Mouse (Mus musculus) cerebellum, adult 2 months (tissue): Measurements from ENCODE around the gene Tmem178b. TPM values are rescaled to one million over a fixed set of nuclear protein-coding genes. Genes with fewer than 3 reads are reported as not detected.

Experiments
- DNase-seq, 2 experiments: peaks; one replicate each; pipeline ENCODE4 v3.0.0; 2021
- H3K27ac ChIP-seq: fragments of 200-500 bp; 2 replicates; pipeline ENCODE4 v1.5.1; 2012; ENCODE audit warnings: low read length, control low read depth, inconsistent platforms; ENCODE audit not compliant: insufficient read depth
- H3K27me3 ChIP-seq: fragments of 200-500 bp; 2 replicates; pipeline ENCODE4 v1.6.1; 2012; ENCODE audit warnings: inconsistent platforms, mild to moderate bottlenecking, low read length, moderate library complexity; ENCODE audit not compliant: control insufficient read depth, insufficient read depth
- H3K4me1 ChIP-seq: fragments of 200-500 bp; 2 replicates; pipeline ENCODE4 v1.6.1; 2011; ENCODE audit warnings: low read length; ENCODE audit not compliant: control insufficient read depth, insufficient read depth
- H3K4me3 ChIP-seq: fragments of 200-500 bp; replicated peaks from 2 replicates; pipeline ENCODE3; 2011; ENCODE audit warnings: mild to moderate bottlenecking, low read depth, low read length, control low read depth; ENCODE audit not compliant: insufficient read depth
- CTCF ChIP-seq: fragments of 200-500 bp; IDR thresholded peaks from 2 replicates; pipeline ENCODE4 v1.5.1; 2011; ENCODE audit warnings: low read depth, mild to moderate bottlenecking, control low read depth, low read length, moderate library complexity, borderline replicate concordance; ENCODE audit not compliant: insufficient read depth
- POLR2A ChIP-seq: fragments of 200-500 bp; IDR thresholded peaks from 2 replicates; pipeline ENCODE4 v1.6.1; 2011; ENCODE audit warnings: low read length, control low read depth, borderline replicate concordance; ENCODE audit not compliant: insufficient read depth
- WGBS: fragments of 180-500 bp; shearing (Covaris S2); methylation state at CpG from one replicate; pipeline ENCODE4 v1.1.7; 2018; 5-methylcytosine and 5-hydroxymethylcytosine counted together
- polyA plus RNA-seq: library from polyadenylated mRNA; depleted of rRNA; stranded (reverse); fragments of >200 nt; gene quantifications from 2 replicates; pipeline ENCODE4 v1.2.3, GENCODE M21; 2012

Gene Tmem178b
- polyA plus RNA-seq, 1 experiment = 72.3 TPM

DNA sequence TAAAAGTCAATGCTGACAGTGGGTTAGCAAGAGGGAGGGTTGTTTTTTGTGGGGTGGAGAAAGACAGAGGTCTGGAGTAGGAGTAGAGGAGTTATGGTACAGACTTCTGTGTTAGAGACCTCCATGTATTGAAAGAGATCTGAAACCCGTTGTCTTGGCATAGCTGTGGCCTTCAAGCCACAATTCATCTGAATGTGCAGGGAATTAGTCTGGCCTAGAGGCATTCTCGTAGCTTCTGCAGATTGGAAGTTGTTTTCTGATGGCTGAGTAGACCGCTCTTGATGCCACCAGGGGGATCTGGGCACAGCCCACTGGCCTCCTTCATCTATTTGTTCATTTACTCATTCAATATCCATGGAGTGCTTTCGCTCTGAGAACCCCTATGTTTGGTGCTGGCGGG is 138.0 kb downstream of the Tmem178b start:
- H3K4me1 ChIP-seq = peaks cover 16% of the 10 kb centered on the region
- no peak overlapping the region for H3K27ac ChIP-seq
- TF ChIP-seq POLR2A (no peak), CTCF (no peak)
- no peak overlapping the region for H3K4me3 ChIP-seq
- no peak for DNase-seq
- H3K27me3 ChIP-seq = no peaks in the 10 kb centered on the region; the same call in 1 of the 2 replicates
- 95% methylated on average over 5 of the region's 5 CpGs for WGBS

DNA sequence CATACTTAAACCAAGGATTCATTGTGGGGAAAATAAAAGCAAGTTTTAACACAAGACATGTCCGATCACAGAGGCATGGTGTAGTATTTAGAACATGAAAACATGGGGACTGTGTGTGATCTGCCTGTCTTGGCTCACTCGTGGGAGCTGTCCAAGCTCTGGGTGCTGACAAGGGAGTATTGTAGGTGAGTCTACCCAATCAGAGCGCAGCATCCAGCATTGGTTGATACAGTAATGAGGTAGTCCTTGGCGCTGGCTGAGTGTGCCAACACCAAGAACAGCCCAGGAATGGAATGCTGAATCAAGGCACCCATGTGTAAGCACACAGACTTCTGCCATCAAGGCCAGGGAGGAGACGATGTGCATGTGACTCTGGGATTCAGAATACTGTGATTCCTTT is 138.5 kb downstream of the Tmem178b start:
- no peak for DNase-seq

DNA sequence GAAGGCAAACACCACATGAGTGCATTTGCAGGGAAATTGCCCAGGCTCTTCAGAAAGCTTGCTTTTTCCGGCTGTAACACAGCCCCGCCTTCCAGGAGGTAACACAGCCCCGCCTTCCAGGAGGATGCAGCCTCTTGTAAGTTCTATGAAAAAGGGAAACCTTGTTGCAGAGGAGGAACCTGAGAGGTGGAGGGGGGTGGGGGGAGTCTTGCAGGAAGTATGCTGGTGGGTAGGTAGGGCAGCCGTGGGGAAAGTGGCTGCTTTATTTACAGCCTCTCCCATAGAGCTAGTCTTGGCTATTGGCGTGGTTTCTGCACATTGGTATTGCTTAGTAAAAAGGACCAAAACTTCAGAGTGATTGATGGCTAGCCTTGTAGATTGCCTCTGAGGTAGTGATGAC is 140.3 kb downstream of the Tmem178b start:
- peaks cover 13% of the 10 kb centered on the region for H3K4me1 ChIP-seq
- no peak for DNase-seq
- 87% methylated on average over 5 of the region's 5 CpGs for WGBS
- H3K4me3 ChIP-seq = no peak overlapping the region
- no peak overlapping the region for H3K27ac ChIP-seq
- TF ChIP-seq POLR2A (no peak), CTCF (no peak)
- no peaks in the 10 kb centered on the region for H3K27me3 ChIP-seq

More for the DNA sequence above, 138.5 kb downstream of the Tmem178b start:
- H3K27ac ChIP-seq = no peak overlapping the region
- TF ChIP-seq POLR2A (no peak), CTCF (no peak)
- 84% methylated on average over 5 of the region's 5 CpGs for WGBS
- H3K4me3 ChIP-seq = no peak overlapping the region
- H3K4me1 ChIP-seq = peaks cover 16% of the 10 kb centered on the region
- H3K27me3 ChIP-seq = no peaks in the 10 kb centered on the region

DNA sequence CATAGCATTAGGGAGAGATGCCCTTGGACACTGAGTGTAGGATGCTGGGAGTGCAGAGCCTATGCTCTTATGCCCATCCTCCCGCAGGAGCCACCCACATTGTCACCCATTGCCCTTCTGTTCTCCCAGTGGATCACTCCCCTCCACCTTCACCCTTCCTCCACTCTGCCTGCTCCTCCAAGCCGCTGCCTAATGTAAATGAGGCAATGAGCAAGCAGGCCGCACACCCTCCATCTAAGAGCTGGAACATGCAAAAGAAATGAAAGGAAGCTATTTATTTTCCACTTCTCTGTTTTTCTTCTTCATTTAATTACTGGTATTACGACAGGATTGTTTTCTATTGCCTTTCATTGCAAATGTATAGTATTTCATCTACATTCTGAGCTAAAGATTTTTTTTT is 142.1 kb downstream of the Tmem178b start:
- Histone ChIP-seq H3K27me3 (no peaks in the 10 kb centered on the region), H3K27ac (no peak overlapping the region), H3K4me1 (peaks cover 4% of the 10 kb centered on the region), H3K4me3 (no peak overlapping the region)
- no peak for DNase-seq
- 80% methylated on average over 4 of the region's 4 CpGs for WGBS
- no peak for TF ChIP-seq CTCF
- no peak for TF ChIP-seq POLR2A

DNA sequence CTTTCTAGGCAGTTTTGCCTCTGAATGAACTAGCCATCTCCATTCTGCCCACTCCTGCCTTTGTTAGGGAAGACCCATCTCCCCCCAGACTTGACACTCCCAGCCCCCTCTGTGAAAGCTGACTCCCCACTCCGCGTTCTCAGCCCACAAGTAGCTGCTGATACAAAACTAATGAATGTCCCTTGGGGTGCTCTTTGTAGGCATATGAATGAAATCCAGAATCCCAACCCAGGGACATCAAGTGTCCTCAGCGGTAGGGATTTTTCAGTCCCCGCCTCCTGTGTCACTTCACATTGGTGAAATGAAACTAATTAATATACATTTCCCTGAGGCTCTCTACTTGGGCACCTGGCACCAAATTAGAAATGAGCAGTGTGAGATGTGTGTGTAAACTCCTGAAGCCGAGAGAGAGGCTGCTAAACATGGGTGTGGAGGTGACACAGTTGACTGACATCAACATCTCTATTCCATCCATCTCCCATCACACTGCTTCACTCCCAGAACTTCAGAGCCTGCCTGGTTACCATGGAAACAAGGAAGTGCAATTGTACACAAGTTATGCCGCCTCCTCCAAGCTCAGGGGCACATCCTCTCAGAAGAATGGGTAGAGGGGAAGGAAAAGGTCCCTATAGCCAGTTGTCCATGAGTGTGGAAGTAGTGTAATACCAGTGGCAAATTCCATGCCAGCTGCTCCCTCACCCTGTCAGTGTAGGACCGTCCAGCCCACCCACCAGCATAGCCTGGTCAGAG is 142.8 kb downstream of the Tmem178b start:
- Histone ChIP-seq H3K27me3 (no peaks in the 10 kb centered on the region), H3K4me1 (no peaks in the 10 kb centered on the region; the same call in 1 of the 2 replicates), H3K27ac (no peak overlapping the region), H3K4me3 (no peak overlapping the region)
- 63% methylated on average over 7 of the region's 7 CpGs for WGBS
- no peak for DNase-seq
- TF ChIP-seq CTCF = no peak

DNA sequence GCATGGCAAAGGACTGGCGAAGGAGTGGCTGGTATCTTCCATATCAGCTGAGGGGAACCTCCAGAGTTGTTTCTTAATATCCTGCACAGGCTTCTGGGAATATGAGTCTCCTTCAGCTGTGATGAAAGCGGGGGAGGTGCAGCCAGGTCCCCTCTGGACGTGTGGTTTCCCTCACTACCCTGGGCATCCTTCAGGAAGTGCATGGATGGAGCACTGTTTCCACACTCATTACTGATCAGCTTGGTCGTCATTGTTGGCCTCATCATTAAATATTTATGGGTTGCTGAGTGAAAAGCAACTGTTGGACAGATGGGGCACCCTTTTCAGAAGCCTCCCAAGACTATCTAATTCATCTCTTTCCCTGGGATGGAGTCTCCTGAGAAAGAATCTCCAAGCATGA is 146.3 kb downstream of the Tmem178b start:
- no peak for TF ChIP-seq POLR2A
- H3K27me3 ChIP-seq = no peaks in the 10 kb centered on the region
- H3K4me1 ChIP-seq = no peaks in the 10 kb centered on the region; the same call in 1 of the 2 replicates
- H3K4me3 ChIP-seq = no peak overlapping the region
- DNase-seq = no peak
- no peak overlapping the region for H3K27ac ChIP-seq
- WGBS = 52% methylated on average over 4 of the region's 4 CpGs

DNA sequence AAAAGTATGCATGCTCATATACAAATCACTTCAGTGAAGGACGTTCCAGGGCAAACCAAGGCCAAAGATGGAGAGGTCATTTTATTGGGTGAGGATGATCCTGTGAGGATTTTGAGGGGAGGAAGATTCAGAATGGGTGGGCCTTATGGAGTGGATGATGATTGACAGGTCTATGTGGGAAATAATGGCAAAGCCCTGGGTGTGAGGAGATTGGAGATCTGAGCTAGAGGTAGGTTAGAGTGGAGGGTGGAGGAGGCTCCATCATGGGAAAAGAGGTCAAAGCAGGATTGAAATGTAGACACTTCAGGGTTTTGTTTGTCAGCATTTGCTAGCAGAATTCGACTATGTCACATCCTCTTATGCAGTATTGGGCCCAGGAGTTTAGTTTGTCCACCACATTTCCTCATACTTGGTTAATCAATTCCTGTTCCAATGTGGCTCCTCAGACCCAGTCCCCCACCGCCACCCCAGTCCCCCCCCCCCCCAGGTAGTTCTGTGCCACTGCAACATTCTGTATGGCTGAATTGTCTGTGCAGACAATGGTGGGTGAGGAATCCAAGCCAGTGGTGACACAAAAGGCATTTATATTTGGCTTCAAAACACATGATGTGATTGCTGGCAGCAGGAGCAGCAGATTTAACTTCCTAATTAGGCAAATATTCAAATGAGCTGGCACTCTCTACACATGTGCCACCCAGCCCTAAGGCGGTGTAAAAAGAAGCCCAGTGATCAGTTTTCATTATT is 150.7 kb downstream of the Tmem178b start:
- H3K27me3 ChIP-seq = no peaks in the 10 kb centered on the region
- no peak for TF ChIP-seq POLR2A
- no peak for TF ChIP-seq CTCF
- no peak overlapping the region for H3K4me3 ChIP-seq
- H3K27ac ChIP-seq = no peak overlapping the region
- H3K4me1 ChIP-seq = no peaks in the 10 kb centered on the region
- 63% methylated on average over 4 of the region's 4 CpGs for WGBS
- DNase-seq = peak in 1 of 2 experiments; percentile 27

DNA sequence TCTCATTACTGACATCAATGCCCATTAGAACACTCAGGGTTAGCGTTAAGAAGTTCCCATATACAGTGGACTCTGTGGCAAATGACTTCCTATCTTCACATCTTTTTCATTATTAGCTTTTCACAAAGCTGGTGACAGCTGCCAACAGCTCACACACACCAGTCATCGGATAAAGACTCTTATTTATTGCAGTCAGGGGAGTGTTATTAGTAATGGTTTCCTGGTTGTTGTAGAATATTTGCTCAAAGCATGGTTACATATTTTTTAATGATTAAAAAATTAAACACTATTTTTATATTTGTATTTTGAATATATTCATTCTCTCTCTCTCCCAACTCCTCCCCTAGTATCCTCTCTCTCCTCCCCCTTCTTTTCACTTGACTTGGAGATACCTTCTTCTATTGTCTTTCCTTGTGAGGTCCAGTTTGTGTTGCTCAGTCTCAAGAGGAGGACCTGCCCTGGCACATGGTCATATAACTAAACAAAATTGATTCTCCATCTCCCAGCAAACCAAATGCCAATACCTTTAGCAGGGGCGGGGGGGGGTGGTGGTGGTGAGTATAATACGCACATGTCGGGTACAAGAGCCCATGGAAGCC is 151.4 kb downstream of the Tmem178b start:
- Histone ChIP-seq H3K27me3 (no peaks in the 10 kb centered on the region), H3K27ac (no peak overlapping the region), H3K4me3 (no peak overlapping the region), H3K4me1 (no peaks in the 10 kb centered on the region)
- DNase-seq = no peak
- 67% methylated on average over 5 of the region's 5 CpGs for WGBS
- TF ChIP-seq CTCF (no peak), POLR2A (no peak)
